Mouse (Mus musculus) macrophage (primary cell): ENCODE measurements around the gene Flnc. TPM values are rescaled to one million over a fixed set of nuclear protein-coding genes. Genes with fewer than 3 reads are reported as not detected.

Experiments used
- H3K27ac ChIP-seq: fragments of 350-480 bp; formaldehyde crosslinking; 2 replicates; pipeline ENCODE4 v1.9.0; 2021
- H3K36me3 ChIP-seq: fragments of 350-480 bp; formaldehyde crosslinking; 2 replicates; pipeline ENCODE4 v1.9.0; 2021; ENCODE audit errors: inconsistent target
- H3K4me3 ChIP-seq: fragments of 350-480 bp; formaldehyde crosslinking; 2 replicates; pipeline ENCODE4 v1.9.0; 2021; ENCODE audit errors: inconsistent target
- H3K79me2 ChIP-seq: fragments of 350-480 bp; formaldehyde crosslinking; 2 replicates; pipeline ENCODE4 v1.9.0; 2021; ENCODE audit errors: inconsistent target
- WGBS: methylation state at CpG from one replicate; pipeline ENCODE4 v1.1.7; 2026; ENCODE audit warnings: inconsistent platforms; ENCODE audit not compliant: missing documents; 5-methylcytosine and 5-hydroxymethylcytosine counted together
- polyA plus RNA-seq: library from polyadenylated mRNA; stranded (reverse); fragments of 250-400 nt; gene quantifications from 3 replicates; pipeline ENCODE4 v1.2.4, GENCODE M21; 2018; ENCODE audit warnings: inconsistent platforms

Gene Flnc
- polyA plus RNA-seq, 1 experiment from 2014 or later = not detected

DNA sequence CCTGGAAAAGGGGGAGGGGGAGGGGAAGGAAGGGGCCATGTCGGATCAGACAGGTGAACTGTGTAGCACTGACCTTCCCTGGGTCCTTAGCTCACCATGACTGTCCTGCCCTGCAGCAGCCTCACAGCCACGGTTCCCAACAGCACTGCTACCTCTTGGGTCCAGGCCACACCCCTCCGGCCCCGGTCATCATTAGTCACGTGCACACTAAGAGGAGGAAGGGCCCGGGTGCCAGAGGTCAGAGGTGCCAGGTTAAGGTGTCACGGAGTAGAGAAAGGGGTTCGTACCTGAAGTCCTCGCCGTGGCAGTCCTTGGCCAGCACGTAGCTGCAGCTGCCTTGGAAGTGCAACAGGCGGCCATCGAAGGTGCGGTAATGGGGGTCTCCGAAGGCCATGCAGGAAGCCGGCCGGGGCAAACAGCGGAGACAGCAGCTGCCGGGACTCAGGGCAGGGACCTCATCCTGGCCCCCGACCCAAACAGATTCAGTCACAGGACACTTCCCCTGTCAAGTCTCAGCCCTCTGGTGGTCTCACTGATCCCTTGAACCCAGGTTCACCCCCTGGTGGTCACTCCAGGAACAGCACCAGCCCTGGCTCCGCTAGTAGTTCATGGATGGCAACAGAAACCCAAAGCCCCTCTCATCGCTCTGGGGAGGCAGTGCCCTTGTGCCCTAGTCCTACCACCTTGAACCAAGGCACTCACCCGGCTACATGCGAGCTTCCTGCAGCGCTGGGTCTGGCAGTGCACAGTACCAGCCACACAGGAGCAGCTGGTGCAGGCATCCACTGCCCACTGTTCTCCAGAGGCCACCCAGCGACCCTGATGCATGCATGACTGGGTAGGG, 51.9 kb downstream of the Flnc start:
- Histone ChIP-seq H3K36me3 (no peaks in the 10 kb centered on the region), H3K27ac (no peak overlapping the region), H3K4me3 (peak overlapping the region; percentile 22), H3K79me2 (no peaks in the 10 kb centered on the region)
- 7% methylated on average over 26 of the region's 26 CpGs for WGBS

GRCm38 (mm10) chr6:29485951-29486350, 52.9 kb downstream of the Flnc start:
- WGBS = 63% methylated on average over 2 of the region's 2 CpGs
- no peaks in the 10 kb centered on the region for H3K36me3 ChIP-seq

GRCm38 (mm10) chr6:29494101-29494500, 61.0 kb downstream of the Flnc start:
- no peaks in the 10 kb centered on the region for H3K36me3 ChIP-seq
- H3K79me2 ChIP-seq = no peaks in the 10 kb centered on the region
- 91% methylated on average over 4 of the region's 4 CpGs for WGBS
- no peak overlapping the region for H3K27ac ChIP-seq
- H3K4me3 ChIP-seq = no peak overlapping the region

More at GRCm38 (mm10) chr6:29485951-29486350, 52.9 kb downstream of the Flnc start:
- Histone ChIP-seq H3K79me2 (no peaks in the 10 kb centered on the region), H3K4me3 (no peak overlapping the region), H3K27ac (no peak overlapping the region)

- Histone ChIP-seq H3K36me3 (no peaks in the 10 kb centered on the region), H3K27ac (no peak overlapping the region), H3K79me2 (no peaks in the 10 kb centered on the region), H3K4me3 (no peak overlapping the region)
- 25% methylated on average over 24 of the region's 25 CpGs for WGBS
These were observed 63.2 kb downstream of the Flnc start for GRCm38 (mm10) chr6:29496270-29496669.

DNA sequence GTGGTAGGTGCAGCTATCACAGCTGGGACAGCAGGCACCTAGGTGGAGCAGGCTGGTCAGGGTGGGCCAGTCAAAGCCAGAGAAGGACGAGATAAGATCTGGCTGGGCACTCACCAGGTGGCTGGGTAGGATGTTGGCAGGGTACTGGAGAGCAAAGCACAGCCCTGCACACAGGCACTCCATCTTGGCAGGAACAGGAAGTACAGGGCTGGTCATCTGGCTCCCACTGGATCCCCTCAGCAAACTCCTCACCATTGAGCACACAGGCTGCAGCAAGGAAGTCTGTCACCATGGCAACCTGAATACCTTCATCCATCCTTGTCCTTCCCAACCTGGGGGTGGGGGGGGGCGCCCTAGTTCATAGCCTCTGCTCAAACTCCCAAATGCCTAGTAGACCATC, 64.7 kb downstream of the Flnc start:
- Histone ChIP-seq H3K4me3 (no peak overlapping the region), H3K27ac (no peak overlapping the region), H3K36me3 (no peaks in the 10 kb centered on the region), H3K79me2 (no peaks in the 10 kb centered on the region)
- 54% methylated on average over 2 of the region's 2 CpGs for WGBS

GRCm38 (mm10) chr6:29500177-29500576, 67.1 kb downstream of the Flnc start:
- no peaks in the 10 kb centered on the region for H3K36me3 ChIP-seq
- no peak overlapping the region for H3K4me3 ChIP-seq
- H3K27ac ChIP-seq = no peak overlapping the region
- 94% methylated on average over 7 of the region's 7 CpGs for WGBS
- no peaks in the 10 kb centered on the region for H3K79me2 ChIP-seq

DNA sequence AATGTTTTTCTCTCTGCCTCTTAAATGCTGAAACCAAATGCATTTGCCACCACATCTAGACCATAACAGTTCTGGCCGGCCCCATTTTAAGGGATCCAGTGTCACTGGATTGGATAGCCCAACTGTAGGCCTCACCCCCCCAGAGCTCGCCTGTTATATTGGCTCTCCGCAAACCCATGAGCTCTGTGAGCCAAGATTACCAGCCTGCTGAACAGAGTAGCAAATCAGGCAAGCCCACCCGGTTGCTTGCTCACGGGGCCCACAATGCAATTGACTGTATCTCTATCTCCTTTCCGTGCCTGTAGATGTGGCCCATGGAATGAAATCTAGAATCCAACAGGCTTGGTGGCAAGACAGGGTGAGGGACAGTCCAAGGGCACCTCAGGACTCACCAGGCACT, 67.8 kb downstream of the Flnc start:
- WGBS = 88% methylated on average over 5 of the region's 6 CpGs
- no peak overlapping the region for H3K4me3 ChIP-seq

GRCm38 (mm10) chr6:29501599-29501998, 68.5 kb downstream of the Flnc start:
- H3K36me3 ChIP-seq = no peaks in the 10 kb centered on the region
- H3K27ac ChIP-seq = no peak overlapping the region
- 100% methylated on average over 1 of the region's 1 CpGs for WGBS
- H3K4me3 ChIP-seq = no peak overlapping the region
- H3K79me2 ChIP-seq = no peaks in the 10 kb centered on the region

More for the DNA sequence above, 67.8 kb downstream of the Flnc start:
- H3K27ac ChIP-seq = no peak overlapping the region
- H3K79me2 ChIP-seq = no peaks in the 10 kb centered on the region
- H3K36me3 ChIP-seq = no peaks in the 10 kb centered on the region

- Histone ChIP-seq H3K27ac (no peak overlapping the region), H3K79me2 (no peaks in the 10 kb centered on the region), H3K36me3 (no peaks in the 10 kb centered on the region), H3K4me3 (no peak overlapping the region)
- WGBS = 80% methylated on average over 5 of the region's 5 CpGs
These were observed 72.4 kb downstream of the Flnc start for GRCm38 (mm10) chr6:29505493-29505892.

DNA sequence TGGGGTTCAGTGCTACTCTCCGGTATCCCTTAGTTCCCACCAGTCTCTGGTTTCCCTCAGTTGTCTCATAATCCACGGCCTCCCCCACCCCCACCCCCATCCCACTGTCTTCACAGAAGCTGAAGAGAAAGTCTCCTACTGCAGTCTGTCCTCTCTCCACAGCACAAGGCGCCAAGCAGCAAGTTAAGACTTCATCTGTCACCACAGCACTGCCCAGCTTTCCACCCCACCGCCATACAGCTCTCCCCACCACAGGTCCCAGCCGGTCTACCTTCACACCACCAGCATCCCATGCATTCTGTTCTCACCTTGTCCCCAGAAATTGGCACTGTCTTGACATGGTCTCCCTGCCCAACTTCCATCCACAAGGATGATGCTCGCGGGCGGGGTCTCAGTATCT, 73.8 kb downstream of the Flnc start:
- WGBS = 46% methylated on average over 8 of the region's 8 CpGs
- H3K27ac ChIP-seq = no peak overlapping the region
- no peaks in the 10 kb centered on the region for H3K36me3 ChIP-seq
- no peak overlapping the region for H3K4me3 ChIP-seq
- H3K79me2 ChIP-seq = no peaks in the 10 kb centered on the region

GRCm38 (mm10) chr6:29507447-29508309, 74.6 kb downstream of the Flnc start, which contains the start of gene Kcp:
TSS of gene Kcp (minus strand) at chr6:29507952.
- no peak within 1 kb of the TSS for H3K4me3 ChIP-seq
- H3K79me2 ChIP-seq = no peaks in the 10 kb centered on the region
- WGBS = 4% methylated on average over 40 of the region's 47 CpGs
- H3K27ac ChIP-seq = no peak within 1 kb of the TSS
- no peaks in the 10 kb centered on the region for H3K36me3 ChIP-seq

DNA sequence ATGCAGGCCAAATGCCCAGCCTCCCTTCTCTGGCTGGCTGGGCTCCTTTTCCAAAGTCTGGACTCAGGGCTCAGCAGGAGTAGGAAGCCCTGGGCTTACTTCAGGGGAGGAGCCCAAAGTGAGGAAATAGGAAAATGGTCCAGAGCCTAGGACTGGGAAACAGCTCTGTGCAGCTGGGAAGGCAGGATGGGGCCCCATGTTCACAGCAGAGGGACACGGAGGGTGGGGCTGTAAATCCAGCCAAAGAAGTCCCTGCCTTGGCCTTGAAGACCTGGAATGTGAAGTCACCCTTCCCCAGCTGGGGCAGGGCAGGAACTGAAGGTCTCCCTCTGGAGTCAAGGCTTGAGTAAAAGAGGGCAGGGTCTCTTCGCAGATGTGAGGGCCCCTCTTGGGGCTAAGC, 76.0 kb downstream of the Flnc start:
- 91% methylated on average over 2 of the region's 2 CpGs for WGBS
- Histone ChIP-seq H3K79me2 (no peaks in the 10 kb centered on the region), H3K36me3 (no peaks in the 10 kb centered on the region), H3K27ac (no peak overlapping the region), H3K4me3 (no peak overlapping the region)
